In the genomic region with DNA sequence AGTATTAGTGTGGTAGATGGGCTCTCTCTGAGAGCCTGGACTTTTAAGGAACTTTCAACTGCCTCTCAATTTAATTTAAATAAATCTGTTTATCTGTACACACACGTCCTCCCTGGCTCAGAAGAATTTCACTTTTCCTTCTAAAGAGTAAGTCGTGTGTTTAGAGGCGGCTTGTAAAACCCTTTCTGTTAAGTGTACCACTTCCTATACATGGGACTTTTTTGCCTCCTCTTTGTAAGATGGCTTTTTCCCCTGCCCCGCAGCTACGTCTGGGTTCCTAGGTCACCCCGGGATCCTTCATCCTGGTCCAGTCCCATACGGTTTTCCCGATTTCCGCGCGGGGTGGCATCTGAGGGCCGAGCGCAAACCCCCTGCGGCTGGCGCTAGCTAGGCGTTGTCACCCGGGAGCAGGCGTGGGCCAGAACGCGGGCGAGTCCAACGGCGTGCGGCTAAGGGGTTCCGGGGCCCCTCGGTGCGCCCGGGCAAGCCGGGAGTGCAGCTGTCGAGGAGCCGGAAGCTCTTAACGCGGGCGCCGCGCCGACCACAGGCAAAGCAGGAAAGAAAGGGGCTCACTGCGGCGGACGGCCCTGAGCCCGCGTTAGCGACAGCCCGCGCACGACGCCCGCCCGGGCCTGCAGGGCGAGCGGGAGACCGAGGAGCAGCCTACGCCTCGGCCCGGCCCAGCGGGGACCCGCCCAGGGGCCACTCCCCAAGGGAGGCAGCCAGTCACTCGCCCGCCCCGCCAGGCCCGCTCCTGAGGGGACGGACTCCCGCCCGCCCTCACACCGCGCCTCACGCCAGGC, we compare ENCODE assay signal across 8 mouse cellular contexts. TPM values are rescaled to one million over a fixed set of nuclear protein-coding genes. Genes with fewer than 3 reads are reported as not detected.
DNase-seq lines count a peak whose midpoint lies in the region; ATAC-seq and TF ChIP-seq lines count a peak whose summit lies in the region.

No protein-coding gene starts in this region.

- under 1% methylated on average over 61 of the region's 67 CpGs for WGBS in forebrain, embryonic 12.5 days
- WGBS in neural tube, embryonic 15.5 days = under 1% methylated on average over 58 of the region's 67 CpGs

- peaks cover 27% of the 10 kb centered on the region for H3K36me3 ChIP-seq in E14TG2a.4 (ENCODE audit: insufficient read depth, low read length)
- H3K36me3 ChIP-seq in forebrain, embryonic 12.5 days (replicated peaks) = peaks cover 24% of the 10 kb centered on the region
- peaks cover 25% of the 10 kb centered on the region for H3K36me3 ChIP-seq in neural tube, embryonic 15.5 days

- peak; percentile 96 for ATAC-seq in forebrain, embryonic 12.5 days (ENCODE audit: low FRiP score)
- ATAC-seq in neural tube, embryonic 15.5 days (ENCODE audit: low FRiP score) = peak; percentile 91

- peaks cover 13% of the 10 kb centered on the region for H3K4me1 ChIP-seq in E14TG2a.4 (replicated peaks; ENCODE audit: low read depth, low read length)
- peaks cover 15% of the 10 kb centered on the region for H3K4me1 ChIP-seq in forebrain, embryonic 12.5 days
- peaks cover 18% of the 10 kb centered on the region for H3K4me1 ChIP-seq in neural tube, embryonic 15.5 days

- H3K9ac ChIP-seq in forebrain, embryonic 12.5 days = peak overlapping the region; percentile 98
- H3K9ac ChIP-seq in neural tube, embryonic 15.5 days (replicated peaks) = peak overlapping the region; percentile 94

- H3K4me2 ChIP-seq in forebrain, embryonic 12.5 days = peak overlapping the region; percentile 63
- peak overlapping the region; percentile 56 for H3K4me2 ChIP-seq in neural tube, embryonic 15.5 days

- H3K4me3 ChIP-seq in E14TG2a.4 (replicated peaks; ENCODE audit: low read length) = peak overlapping the region; percentile 94
- peak overlapping the region; percentile 96 for H3K4me3 ChIP-seq in forebrain, embryonic 12.5 days (replicated peaks)
- peak overlapping the region; percentile 92 for H3K4me3 ChIP-seq in neural tube, embryonic 15.5 days (replicated peaks)

- intact Hi-C loops in heart, postnatal 10 days (cut with DNase I) = no loop called here

- no peaks in the 10 kb centered on the region for H3K27me3 ChIP-seq in E14TG2a.4 (ENCODE audit: insufficient read depth, low read length)
- no peaks in the 10 kb centered on the region for H3K27me3 ChIP-seq in forebrain, embryonic 12.5 days
- H3K27me3 ChIP-seq in neural tube, embryonic 15.5 days (replicated peaks) = no peaks in the 10 kb centered on the region

- H3K27ac ChIP-seq in forebrain, embryonic 12.5 days = peak overlapping the region; percentile 99
- peak overlapping the region; percentile 97 for H3K27ac ChIP-seq in neural tube, embryonic 15.5 days (replicated peaks)

- no peak for TF ChIP-seq CTCF in E14TG2a.4 (conservative IDR thresholded peaks at IDR 0.05; ENCODE audit: low read length)

- DNase-seq in c-Kit-positive CD71-positive TER-119-positive erythroid progenitor cells, embryonic 14.5 days (ENCODE audit: low spot score) = peak; percentile 86
- DNase-seq in heart, postnatal 10 days = peak; percentile 92 to 94
- DNase-seq in layer of hippocampus, adult 11-12 months (ENCODE audit: low spot score) = peak; percentile 82
- DNase-seq in lung, adult 18-20 months = peak; percentile 93 to 95
- DNase-seq in testis, postnatal 14 days (ENCODE audit: low spot score) = peak; percentile 92

- H3K9me3 ChIP-seq in E14TG2a.4 (ENCODE audit: low read length) = no peaks in the 10 kb centered on the region
- H3K9me3 ChIP-seq in forebrain, embryonic 12.5 days = no peaks in the 10 kb centered on the region
- no peaks in the 10 kb centered on the region for H3K9me3 ChIP-seq in neural tube, embryonic 15.5 days (replicated peaks)

RNA-seq across cellular contexts. Expression of a gene that starts 0.6 kb away (rescaled TPM):
- polyA plus RNA-seq in forebrain, embryonic 12.5 days (2016; fragmentation: Nextera tagmentation; extraction: Ambion mirVana) = 72.0 and 79.5 TPM in 2 replicates
- total RNA-seq in heart, postnatal 10 days (2021) = 10 to 100 TPM; 67.4 to 70.1 TPM
- 79.9 and 89.5 TPM in 2 replicates for polyA plus RNA-seq in neural tube, embryonic 15.5 days (2015; fragmentation: Nextera tagmentation; extraction: Ambion mirVana)

RNA-seq across cellular contexts. Expression of a gene that starts 49.0 kb away (rescaled TPM):
- 1.3 and 1.4 TPM in 2 replicates for polyA plus RNA-seq in forebrain, embryonic 12.5 days (2016; fragmentation: Nextera tagmentation; extraction: Ambion mirVana)
- total RNA-seq in heart, postnatal 10 days (2021) = under 1 TPM; 0.60 to 0.69 TPM
- 0.40 and 0.73 TPM in 2 replicates for polyA plus RNA-seq in neural tube, embryonic 15.5 days (2015; fragmentation: Nextera tagmentation; extraction: Ambion mirVana)

Comparison
In these comparisons a context has a peak if more than half of its experiments do, and no peak if none do; other contexts are left out.
1. Peak in every context shown above with its lines: DNase-seq, ATAC-seq, H3K4me3 ChIP-seq and H3K27ac ChIP-seq.